Mouse (Mus musculus): ENCODE data around the gene Mipol1.

GRCm38 (mm10) chr12:57197363-57198026 lies 32.7 kb upstream of the Mipol1 start, which contains the start of gene Slc25a21:
- TF ChIP-seq CTCF (IDR thresholded peaks at IDR 0.05; ENCODE audit: borderline replicate concordance, extremely low read depth, insufficient read depth, insufficient read length) (no peak), POLR2A (IDR thresholded peaks at IDR 0.05; ENCODE audit: borderline replicate concordance, extremely low read depth, insufficient read depth, insufficient read length, poor library complexity, severe bottlenecking) (no peak)

All from brain, embryonic 14.5 days (tissue).